Mouse (Mus musculus) CH12.LX (cell line): ENCODE measurements around the gene Gpr107. TPM values are rescaled to one million over a fixed set of nuclear protein-coding genes. Genes with fewer than 3 reads are reported as not detected.

ENCODE experiments used
- DNase-seq: peaks from one replicate; pipeline ENCODE4 v3.0.0-alpha.2; 2013; ENCODE audit errors: extremely low read depth
- H3K27ac ChIP-seq: 2 replicates; pipeline ENCODE4 v1.5.1; 2012; ENCODE audit warnings: low read depth, mild to moderate bottlenecking, control low read depth, moderate library complexity; ENCODE audit not compliant: insufficient read depth
- H3K27me3 ChIP-seq: replicated peaks from 2 replicates; pipeline ENCODE3; 2012; ENCODE audit warnings: inconsistent platforms
- H3K36me3 ChIP-seq, 2 experiments: replicated peaks in 1 of 2; 2 replicates each; pipeline versions ENCODE3 to v1.6.1; 2012; ENCODE audit warnings: inconsistent platforms in 1 of 2, low read length in 1 of 2, mild to moderate bottlenecking in 1 of 2, mixed read lengths in 1 of 2, moderate library complexity in 1 of 2; ENCODE audit not compliant: control insufficient read depth in 1 of 2, insufficient read depth in 1 of 2
- H3K4me1 ChIP-seq, 2 experiments: 2 replicates each; pipeline ENCODE4 v1.6.1; 2012; ENCODE audit warnings: inconsistent platforms in 1 of 2, moderate library complexity in 1 of 2; ENCODE audit not compliant: insufficient read depth in 2 of 2, control insufficient read depth in 1 of 2
- H3K4me2 ChIP-seq: 2 replicates; pipeline ENCODE4 v1.6.1; 2012; ENCODE audit warnings: low read depth, mild to moderate bottlenecking, control low read depth; ENCODE audit not compliant: poor library complexity, insufficient read depth, severe bottlenecking
- H3K4me3 ChIP-seq, 3 experiments: fragments of 150-350 bp in 1 of 3; sonication (generic) in 1 of 3; replicated peaks in 1 of 3; 2 replicates each; pipeline versions ENCODE3 to v1.5.1; 2011 to 2012; ENCODE audit warnings: low read depth in 2 of 3, low read length in 2 of 3, mild to moderate bottlenecking in 2 of 3, moderate library complexity in 2 of 3, control low read depth in 1 of 3, improper control_type of control experiment in 1 of 3, inconsistent platforms in 1 of 3, mixed read lengths in 1 of 3; ENCODE audit not compliant: poor library complexity in 1 of 3
- H3K79me2 ChIP-seq: replicated peaks from 2 replicates; pipeline ENCODE4 v1.6.1; 2012; ENCODE audit warnings: mild to moderate bottlenecking, moderate library complexity; ENCODE audit not compliant: control insufficient read depth, poor library complexity, insufficient read depth, severe bottlenecking; ENCODE audit errors: extremely low read depth
- H3K9ac ChIP-seq: 2 replicates; pipeline ENCODE4 v1.6.1; 2012; ENCODE audit warnings: low read depth, mild to moderate bottlenecking, control low read depth, moderate library complexity; ENCODE audit not compliant: insufficient read depth
- H3K9me3 ChIP-seq: replicated peaks from 2 replicates; pipeline ENCODE3; 2012; ENCODE audit warnings: low read length, inconsistent platforms, mixed read lengths
- BHLHE40 ChIP-seq: IDR thresholded peaks from 2 replicates; pipeline ENCODE4 v1.6.1; 2011; ENCODE audit warnings: mild to moderate bottlenecking, low read depth, low read length, improper control_type of control experiment
- CTCF ChIP-seq, 2 experiments: IDR thresholded peaks in 1 of 2; conservative IDR thresholded peaks in 1 of 2; 2 replicates each; pipeline ENCODE4 v1.5.1; 2011 to 2012; ENCODE audit warnings: low read depth in 2 of 2, low read length in 2 of 2, improper control_type of control experiment in 1 of 2, inconsistent platforms in 1 of 2, mild to moderate bottlenecking in 1 of 2, moderate library complexity in 1 of 2
- E2F4 ChIP-seq: IDR thresholded peaks from 2 replicates; pipeline ENCODE4 v1.6.1; 2011; ENCODE audit warnings: low read depth, low read length, improper control_type of control experiment; ENCODE audit not compliant: insufficient replicate concordance
- GABPA ChIP-seq: IDR thresholded peaks from 2 replicates; pipeline ENCODE4 v1.6.1; 2012; ENCODE audit warnings: low read depth, low read length, improper control_type of control experiment, inconsistent platforms; ENCODE audit not compliant: insufficient replicate concordance
- IRF4 ChIP-seq: IDR thresholded peaks from 2 replicates; pipeline ENCODE4 v1.6.1; 2014; ENCODE audit warnings: low read depth, mild to moderate bottlenecking, inconsistent platforms, low read length, improper control_type of control experiment
- JUND ChIP-seq: conservative IDR thresholded peaks from 2 replicates; pipeline ENCODE4 v1.6.1; 2011; ENCODE audit warnings: low read depth, low read length, improper control_type of control experiment
- MAFK ChIP-seq: IDR thresholded peaks from 2 replicates; pipeline ENCODE4 v1.6.1; 2011; ENCODE audit warnings: low read length, improper control_type of control experiment; ENCODE audit not compliant: insufficient replicate concordance
- MAX ChIP-seq: IDR thresholded peaks from 2 replicates; pipeline ENCODE4 v1.6.1; 2011; ENCODE audit warnings: low read length, improper control_type of control experiment
- MAZ ChIP-seq: IDR thresholded peaks from 2 replicates; pipeline ENCODE4 v1.6.1; 2012; ENCODE audit warnings: low read depth, mild to moderate bottlenecking, inconsistent platforms, low read length, improper control_type of control experiment, moderate library complexity
- MEF2A ChIP-seq: IDR thresholded peaks from 2 replicates; pipeline ENCODE4 v1.6.1; 2014; ENCODE audit warnings: low read depth, mild to moderate bottlenecking, inconsistent platforms, low read length, improper control_type of control experiment, borderline replicate concordance
- MXI1 ChIP-seq: IDR thresholded peaks from 2 replicates; pipeline ENCODE4 v1.6.1; 2011; ENCODE audit warnings: mild to moderate bottlenecking, low read depth, low read length, improper control_type of control experiment
- NELFE ChIP-seq: IDR thresholded peaks from 2 replicates; pipeline ENCODE4 v1.6.1; 2011; ENCODE audit warnings: low read depth, low read length, improper control_type of control experiment
- RCOR1 ChIP-seq: conservative IDR thresholded peaks from 2 replicates; pipeline ENCODE4 v1.6.1; 2012; ENCODE audit warnings: low read depth, mild to moderate bottlenecking, inconsistent platforms, low read length, improper control_type of control experiment
- USF1 ChIP-seq: IDR thresholded peaks from 2 replicates; pipeline ENCODE4 v1.6.1; 2014; ENCODE audit warnings: low read depth, mild to moderate bottlenecking, inconsistent platforms, low read length, improper control_type of control experiment
- ZMIZ1 ChIP-seq: IDR thresholded peaks from 2 replicates; pipeline ENCODE4 v1.6.1; 2012; ENCODE audit warnings: low read depth, mild to moderate bottlenecking, inconsistent platforms, low read length, improper control_type of control experiment
- ZNF384 ChIP-seq: IDR thresholded peaks from 2 replicates; pipeline ENCODE4 v1.6.1; 2012; ENCODE audit warnings: low read depth, low read length, improper control_type of control experiment, inconsistent platforms
- dilution Hi-C: fragments of 300-500 bp; cut with MboI; formaldehyde crosslinking; loops from 2 replicates; pipeline ENCODE4 v1.14.3; 2020; ENCODE audit warnings: low sequenced_read_pairs; ENCODE audit not compliant: extremely low pct_unique_long_range_greater_than_20kb, extremely low pct_ligation_motif_present
- in situ Hi-C: fragments of 300-500 bp; cut with MboI; formaldehyde crosslinking; loops from 3 replicates; pipeline ENCODE4 v1.14.3; 2019; ENCODE audit warnings: low sequenced_read_pairs, low pct_ligation_motif_present, low pct_unique_long_range_greater_than_20kb, mixed read lengths
- polyA plus RNA-seq: library from polyadenylated mRNA; unstranded; fragments of >175 nt; gene quantifications from 2 replicates; pipeline ENCODE4 v1.2.1, GENCODE M21; 2012; ENCODE audit warnings: low read depth; ENCODE audit not compliant: insufficient read length
- total RNA-seq, 2 experiments: library from RNA; depleted of rRNA; stranded (reverse); fragments of 300-350 nt in 1 of 2; fragments of >200 nt in 1 of 2; gene quantifications; 2 replicates each; pipeline ENCODE4 v1.2.3; 2012 to 2014

The Gpr107 gene
- total and polyA plus RNA-seq, 3 experiments: 19.6 to 27.8 (median 24.6) TPM

- H3K9ac ChIP-seq: no peak overlapping the region
- dilution Hi-C loops (no loop called here), in situ Hi-C loops (no loop called here)
- TF ChIP-seq ZNF384 (no peak), MEF2A (no peak), NELFE (no peak), CTCF (conservative IDR thresholded peaks at IDR 0.05 in 1 of 2, IDR thresholded peaks at IDR 0.05 in 1 of 2; ENCODE audit: low read depth in 2 of 2, low read length in 2 of 2) (no peak), GABPA (no peak), IRF4 (no peak), MAX (no peak), USF1 (no peak), BHLHE40 (no peak), RCOR1 (no peak), MAZ (no peak), MAFK (no peak), E2F4 (no peak), MXI1 (no peak), ZMIZ1 (no peak)
- H3K27ac ChIP-seq: no peak overlapping the region
- no peak overlapping the region for H3K4me3 ChIP-seq
- H3K27me3 ChIP-seq: no peaks in the 10 kb centered on the region
- H3K4me1 ChIP-seq: peaks cover 32 to 84% of the 10 kb centered on the region in 2 experiments
- H3K79me2 ChIP-seq: peaks cover 98% of the 10 kb centered on the region
- H3K36me3 ChIP-seq: peaks cover 22 to 84% of the 10 kb centered on the region in 2 experiments
- DNase-seq: no peak
- no peak overlapping the region for H3K4me2 ChIP-seq
- no peaks in the 10 kb centered on the region for H3K9me3 ChIP-seq
These were observed 24.9 kb upstream of the Gpr107 start for GRCm38 (mm10) chr2:31127219-31127618.

DNA sequence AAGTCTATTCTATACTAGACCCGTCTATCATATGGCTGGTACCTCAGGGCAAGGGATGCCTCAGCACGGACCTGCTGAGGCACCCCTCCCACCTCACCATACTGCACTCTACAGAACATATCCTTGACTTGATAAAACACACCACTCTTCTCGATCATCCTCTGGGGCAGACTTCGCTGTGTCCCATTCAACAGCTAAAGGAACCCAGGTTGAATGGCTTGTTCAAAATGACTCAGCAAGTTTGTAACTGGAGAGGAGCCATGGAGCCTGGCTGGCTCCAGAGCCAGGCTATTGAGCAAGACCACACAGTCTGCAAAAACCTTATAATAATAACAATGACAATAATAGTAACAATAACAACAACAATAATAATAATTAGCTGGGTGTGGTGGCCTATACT, 24.2 kb upstream of the Gpr107 start:
- in situ Hi-C loops: no loop called here
- peaks cover 22 to 81% of the 10 kb centered on the region in 2 experiments for H3K36me3 ChIP-seq
- no peak for DNase-seq

More for the DNA sequence above, 24.2 kb upstream of the Gpr107 start:
- Histone ChIP-seq H3K9ac (no peak overlapping the region), H3K4me3 (no peak overlapping the region), H3K4me1 (peaks cover 36 to 90% of the 10 kb centered on the region in 2 experiments), H3K9me3 (no peaks in the 10 kb centered on the region), H3K4me2 (no peak overlapping the region), H3K79me2 (peaks cover 98% of the 10 kb centered on the region), H3K27me3 (no peaks in the 10 kb centered on the region), H3K27ac (peak overlapping the region; percentile 17; the same call in 1 of the 2 replicates)
- 0 out of 2 replicates have a peak, but pooled peaks have one; percentile 21 for TF ChIP-seq MAFK
- TF ChIP-seq JUND: no peak
- dilution Hi-C loops: no loop called here
